Mouse (Mus musculus): Measurements from ENCODE around the gene Zcchc8. TPM values are rescaled to one million over a fixed set of nuclear protein-coding genes. Genes with fewer than 3 reads are reported as not detected.
"Not testable (repeated sequence)": the region's sequence is repeated elsewhere in the genome, so short reads cannot be mapped to it uniquely, and the experiment has no call there.

The Zcchc8 gene
- 94.1 and 96.2 TPM in 2 replicates for polyA plus RNA-seq (2015; fragmentation: Nextera tagmentation; extraction: Ambion mirVana)

GRCm38 (mm10) chr5:123720328-123721311 lies at the start of gene Zcchc8:
Zcchc8 (minus strand) TSS chr5:123721100.
- peak; percentile 100 for ATAC-seq (ENCODE audit: insufficient number of reproducible peaks, insufficient read depth, low FRiP score, low TSS enrichment, low read depth)
- peaks cover 19% of the 10 kb centered on the region for H3K36me3 ChIP-seq
- peak within 1 kb of the TSS; percentile 71 for H3K4me2 ChIP-seq
- WGBS = under 1% methylated on average over 83 of the region's 83 CpGs
- H3K4me1 ChIP-seq = peaks cover 18% of the 10 kb centered on the region
- H3K9me3 ChIP-seq = no peaks in the 10 kb centered on the region
- peak within 1 kb of the TSS; percentile 92 for H3K27ac ChIP-seq
- no peaks in the 10 kb centered on the region for H3K27me3 ChIP-seq
- H3K4me3 ChIP-seq = peak within 1 kb of the TSS; percentile 72
- H3K9ac ChIP-seq = peak within 1 kb of the TSS; percentile 95

- H3K27ac ChIP-seq; H3K4me2 ChIP-seq; H3K9ac ChIP-seq; H3K27me3 ChIP-seq; H3K4me1 ChIP-seq; H3K9me3 ChIP-seq; H3K4me3 ChIP-seq; ATAC-seq (ENCODE audit: insufficient number of reproducible peaks, insufficient read depth, low FRiP score, low TSS enrichment, low read depth): not testable (repeated sequence)
- WGBS = 93% methylated on average over 11 of the region's 11 CpGs
- H3K36me3 ChIP-seq = peaks cover 81% of the 10 kb centered on the region
Observed at GRCm38 (mm10) chr5:123766455-123766854, 45.6 kb upstream of the Zcchc8 start.

- no peak overlapping the region for H3K9ac ChIP-seq
- H3K4me2 ChIP-seq = no peak overlapping the region
- H3K27me3 ChIP-seq = no peaks in the 10 kb centered on the region
- no peak for ATAC-seq (ENCODE audit: insufficient number of reproducible peaks, insufficient read depth, low FRiP score, low TSS enrichment, low read depth)
- H3K4me1 ChIP-seq = no peaks in the 10 kb centered on the region
- no peak overlapping the region for H3K27ac ChIP-seq
- no peak overlapping the region for H3K4me3 ChIP-seq
- peaks cover 79% of the 10 kb centered on the region for H3K36me3 ChIP-seq
- 96% methylated on average over 11 of the region's 11 CpGs for WGBS
- H3K9me3 ChIP-seq = no peaks in the 10 kb centered on the region
Observed at GRCm38 (mm10) chr5:123765506-123765905, 44.6 kb upstream of the Zcchc8 start.

GRCm38 (mm10) chr5:123749065-123750064 lies 28.5 kb upstream of the Zcchc8 start, which contains the start of the genes Rsrc2 and Kntc1:
Rsrc2 (minus strand) TSS chr5:123749414.
Kntc1 (plus strand) TSS chr5:123749716.
- WGBS = under 1% methylated on average over 63 of the region's 63 CpGs
- peak within 1 kb of the TSS; percentile 98 for H3K27ac ChIP-seq
- no peaks in the 10 kb centered on the region for H3K9me3 ChIP-seq
- H3K4me2 ChIP-seq = peak within 1 kb of the TSS; percentile 85
- H3K9ac ChIP-seq = peak within 1 kb of the TSS; percentile 90
- H3K4me1 ChIP-seq = peaks cover 23% of the 10 kb centered on the region
- no peaks in the 10 kb centered on the region for H3K27me3 ChIP-seq
- ATAC-seq (ENCODE audit: insufficient number of reproducible peaks, insufficient read depth, low FRiP score, low TSS enrichment, low read depth) = peak; percentile 95
- peaks cover 22% of the 10 kb centered on the region for H3K36me3 ChIP-seq
- peak within 1 kb of the TSS; percentile 75 for H3K4me3 ChIP-seq

- no peaks in the 10 kb centered on the region for H3K27me3 ChIP-seq
- peak overlapping the region; percentile 98 for H3K27ac ChIP-seq
- H3K36me3 ChIP-seq = peaks cover 25% of the 10 kb centered on the region
- H3K9ac ChIP-seq = peak overlapping the region; percentile 90
- ATAC-seq (ENCODE audit: insufficient number of reproducible peaks, insufficient read depth, low FRiP score, low TSS enrichment, low read depth) = no peak
- peak overlapping the region; percentile 85 for H3K4me2 ChIP-seq
- peak overlapping the region; percentile 75 for H3K4me3 ChIP-seq
- no peaks in the 10 kb centered on the region for H3K9me3 ChIP-seq
- under 1% methylated on average over 18 of the region's 18 CpGs for WGBS
- peaks cover 23% of the 10 kb centered on the region for H3K4me1 ChIP-seq
Observed at GRCm38 (mm10) chr5:123748339-123749064, 27.6 kb upstream of the Zcchc8 start.

- Histone ChIP-seq H3K4me1 (peaks cover 23% of the 10 kb centered on the region), H3K4me3 (peak overlapping the region; percentile 75), H3K9me3 (no peaks in the 10 kb centered on the region), H3K4me2 (peak overlapping the region; percentile 85), H3K36me3 (peaks cover 30% of the 10 kb centered on the region), H3K9ac (peak overlapping the region; percentile 78), H3K27ac (no peak overlapping the region; the same call in 1 of the 2 replicates), H3K27me3 (no peaks in the 10 kb centered on the region)
- ATAC-seq (ENCODE audit: insufficient number of reproducible peaks, insufficient read depth, low FRiP score, low TSS enrichment, low read depth) = no peak
- 20% methylated on average over 7 of the region's 7 CpGs for WGBS
Observed at GRCm38 (mm10) chr5:123747604-123748003, 26.7 kb upstream of the Zcchc8 start.

GRCm38 (mm10) chr5:123746253-123746652 lies 25.4 kb upstream of the Zcchc8 start:
- H3K27me3 ChIP-seq = no peaks in the 10 kb centered on the region
- H3K27ac ChIP-seq = no peak overlapping the region
- H3K4me3 ChIP-seq = peak overlapping the region; percentile 75
- H3K4me1 ChIP-seq = peaks cover 23% of the 10 kb centered on the region
- ATAC-seq (ENCODE audit: insufficient number of reproducible peaks, insufficient read depth, low FRiP score, low TSS enrichment, low read depth) = no peak
- peaks cover 31% of the 10 kb centered on the region for H3K36me3 ChIP-seq
- H3K4me2 ChIP-seq = peak overlapping the region; percentile 85
- no peak overlapping the region for H3K9ac ChIP-seq
- H3K9me3 ChIP-seq = no peaks in the 10 kb centered on the region

GRCm38 (mm10) chr5:123744358-123744757 lies 23.5 kb upstream of the Zcchc8 start:
- WGBS = 90% methylated on average over 2 of the region's 2 CpGs
- no peak overlapping the region for H3K27ac ChIP-seq
- H3K36me3 ChIP-seq = peaks cover 48% of the 10 kb centered on the region
- no peak overlapping the region for H3K4me2 ChIP-seq
- no peaks in the 10 kb centered on the region for H3K27me3 ChIP-seq
- H3K4me1 ChIP-seq = peaks cover 16% of the 10 kb centered on the region
- no peak overlapping the region for H3K4me3 ChIP-seq
- no peaks in the 10 kb centered on the region for H3K9me3 ChIP-seq
- H3K9ac ChIP-seq = no peak overlapping the region
- ATAC-seq (ENCODE audit: insufficient number of reproducible peaks, insufficient read depth, low FRiP score, low TSS enrichment, low read depth) = no peak

- Histone ChIP-seq H3K27ac (no peak overlapping the region), H3K36me3 (peaks cover 81% of the 10 kb centered on the region), H3K9me3 (no peaks in the 10 kb centered on the region), H3K4me1 (no peaks in the 10 kb centered on the region), H3K4me3 (no peak overlapping the region), H3K4me2 (no peak overlapping the region), H3K9ac (no peak overlapping the region), H3K27me3 (no peaks in the 10 kb centered on the region)
- WGBS = 94% methylated on average over 2 of the region's 2 CpGs
- ATAC-seq (ENCODE audit: insufficient number of reproducible peaks, insufficient read depth, low FRiP score, low TSS enrichment, low read depth) = no peak
Observed at GRCm38 (mm10) chr5:123730981-123731380, 10.1 kb upstream of the Zcchc8 start.

- not testable (repeated sequence) for H3K4me2 ChIP-seq; H3K9ac ChIP-seq; H3K27ac ChIP-seq; H3K4me1 ChIP-seq; H3K4me3 ChIP-seq; ATAC-seq (ENCODE audit: insufficient number of reproducible peaks, insufficient read depth, low FRiP score, low TSS enrichment, low read depth); H3K9me3 ChIP-seq; H3K27me3 ChIP-seq
- peaks cover 17% of the 10 kb centered on the region for H3K36me3 ChIP-seq
- WGBS = 89% methylated on average over 7 of the region's 7 CpGs
Observed at GRCm38 (mm10) chr5:123723816-123724215, 2.9 kb upstream of the Zcchc8 start.
